ENCODE assay signal across 8 mouse cellular contexts in genomic region chr15:8967573-8968228, GRCm38 (mm10). TPM values are rescaled to one million over a fixed set of nuclear protein-coding genes. Genes with fewer than 3 reads are reported as not detected.
DNase-seq lines count a peak whose midpoint lies in the region; ATAC-seq and TF ChIP-seq lines count a peak whose summit lies in the region.

Gene Ranbp3l, plus strand, starts transcription at chr15:8967949.

- peak within 1 kb of the TSS; percentile 15 for H3K9ac ChIP-seq in forebrain, postnatal 0 days

- peak; percentile 8 for DNase-seq in gastrocnemius, adult 18-20 months (ENCODE audit: low spot score)
- DNase-seq in gastrocnemius, postnatal 25 days = no peak
- DNase-seq in R1 (ENCODE audit: low read depth, low spot score) = peak; percentile 37
- peak; percentile 54 for DNase-seq in forebrain, postnatal 0 days
- peak; percentile 65 to 76 for DNase-seq in kidney, postnatal 36 days
- peak; percentile 48 for DNase-seq in lung, postnatal 10 days
- DNase-seq in thymus, postnatal 25 days = no peak

- peak; percentile 86 for ATAC-seq in forebrain, postnatal 0 days
- no peak for ATAC-seq in granulocyte monocyte progenitor cell, adult 5-6 weeks (replicated peaks; ENCODE audit: poor library complexity, severe bottlenecking)

- WGBS in forebrain, postnatal 0 days = 28% methylated on average over 18 of the region's 18 CpGs

- peak within 1 kb of the TSS; percentile 19 for H3K4me3 ChIP-seq in forebrain, postnatal 0 days (ENCODE audit: low read depth, low read length)

- no peaks in the 10 kb centered on the region for H3K9me3 ChIP-seq in forebrain, postnatal 0 days (ENCODE audit: low read length)

- H3K36me3 ChIP-seq in forebrain, postnatal 0 days (ENCODE audit: insufficient read depth) = no peaks in the 10 kb centered on the region

- peak within 1 kb of the TSS; percentile 58 for H3K27ac ChIP-seq in forebrain, postnatal 0 days (ENCODE audit: low read depth, low read length)

- no peaks in the 10 kb centered on the region for H3K27me3 ChIP-seq in forebrain, postnatal 0 days (ENCODE audit: insufficient read depth, low read length)

- H3K4me1 ChIP-seq in forebrain, postnatal 0 days (ENCODE audit: insufficient read depth) = peaks cover 3% of the 10 kb centered on the region

- no peak for TF ChIP-seq CTCF in forebrain, postnatal 0 days (IDR thresholded peaks at IDR 0.05; ENCODE audit: low read depth)

- peak within 1 kb of the TSS; percentile 48 for H3K4me2 ChIP-seq in forebrain, postnatal 0 days (ENCODE audit: low read depth)

RNA-seq across cellular contexts. Expression of gene Ranbp3l, which starts in this region (rescaled TPM):
- total RNA-seq in gastrocnemius, adult 18-20 months (2021) = under 1 TPM in 1 of 2 experiments, not detected in 1; 0.19 TPM
- under 1 TPM in 1 of 2 experiments, not detected in 1; 0.18 TPM for total RNA-seq in gastrocnemius, postnatal 25 days (2021)
- total RNA-seq in forebrain, postnatal 0 days (2014; rRNA removed) = 16.3 and 23.1 TPM in 2 replicates
- polyA plus RNA-seq in forebrain, postnatal 0 days (2015; fragmentation: Nextera tagmentation; extraction: Ambion mirVana) = 9.7 and 11.3 TPM in 2 replicates
- total RNA-seq in granulocyte monocyte progenitor cell, adult 5-6 weeks (2014; fragmentation: Nextera tagmentation) = not detected in 2 replicates
- not detected in 2 replicates for total RNA-seq in granulocyte monocyte progenitor cell, adult 5-6 weeks (2017)

Comparison
In these comparisons a context has a peak if more than half of its experiments do, and no peak if none do; other contexts are left out.
1. RNA of gene Ranbp3l (total RNA-seq): 16.3 to 23.1 TPM in forebrain, postnatal 0 days; 0.19 TPM in gastrocnemius, adult 18-20 months, 0.18 TPM in gastrocnemius, postnatal 25 days and not detected in granulocyte monocyte progenitor cell, adult 5-6 weeks; every median in the first group is over 10 times any median in the second.
2. Peak in DNase-seq in gastrocnemius, adult 18-20 months; RNA of the gene not detected or under 1 TPM.
3. DNase-seq: peak in R1 (single experiment), forebrain, postnatal 0 days (single experiment), kidney, postnatal 36 days (2 of 2) and lung, postnatal 10 days (single experiment); none in gastrocnemius, postnatal 25 days (single experiment) and thymus, postnatal 25 days (single experiment).